Mouse (Mus musculus) forebrain, embryonic 11.5 days (tissue): ENCODE results near the gene Vmn1r223. TPM values are rescaled to one million over a fixed set of nuclear protein-coding genes. Genes with fewer than 3 reads are reported as not detected.
A peak's percentile ranks its signal among the peaks of the same experiment; 100 is the strongest.

Experiments
- ATAC-seq: fragments of 200-750 bp; cut with Nextera tagmentation; replicated peaks from 2 replicates; pipeline ENCODE4 v1.8.0; 2017; ENCODE audit warnings: moderate TSS enrichment; ENCODE audit not compliant: low FRiP score
- DNase-seq: peaks from one replicate; pipeline ENCODE4 v3.0.0-alpha.2; 2017; ENCODE audit warnings: low spot score
- H3K27ac ChIP-seq: fragments of 300-500 bp; sonication (generic); 2 replicates; pipeline ENCODE4 v1.5.1; 2014; ENCODE audit warnings: low read depth, low read length
- H3K27me3 ChIP-seq: fragments of 300-500 bp; sonication (generic); 2 replicates; pipeline ENCODE4 v1.6.1; 2014; ENCODE audit warnings: mild to moderate bottlenecking, low read length, mixed read lengths; ENCODE audit not compliant: control insufficient read depth, insufficient read depth
- H3K36me3 ChIP-seq: fragments of 300-500 bp; sonication (generic); 2 replicates; pipeline ENCODE4 v1.6.1; 2014; ENCODE audit warnings: mild to moderate bottlenecking, low read length, moderate library complexity, mixed read lengths; ENCODE audit not compliant: control insufficient read depth, insufficient read depth
- H3K4me1 ChIP-seq: fragments of 300-500 bp; sonication (generic); replicated peaks from 2 replicates; pipeline ENCODE4 v1.6.1; 2014; ENCODE audit warnings: low read length, mixed read lengths; ENCODE audit not compliant: control insufficient read depth, insufficient read depth
- H3K4me2 ChIP-seq: fragments of 300-500 bp; sonication (generic); 2 replicates; pipeline ENCODE4 v1.6.1; 2014; ENCODE audit warnings: low read depth, mild to moderate bottlenecking, low read length, moderate library complexity, mixed read lengths; ENCODE audit not compliant: severe bottlenecking
- H3K4me3 ChIP-seq: fragments of 300-500 bp; sonication (generic); 2 replicates; pipeline ENCODE4 v1.5.1; 2014; ENCODE audit warnings: low read depth, low read length
- H3K9ac ChIP-seq: fragments of 300-500 bp; sonication (generic); 2 replicates; pipeline ENCODE4 v1.6.1; 2014; ENCODE audit warnings: low read length
- H3K9me3 ChIP-seq: fragments of 300-500 bp; sonication (generic); 2 replicates; pipeline ENCODE4 v1.6.1; 2016; ENCODE audit warnings: low read length, mixed read lengths; ENCODE audit not compliant: control insufficient read depth
- WGBS: fragments of 180-500 bp; shearing (Covaris S2); extraction: QIAGEN DNeasy Blood & Tissue Kit; methylation state at CpG from one replicate; pipeline ENCODE4 v1.1.7; 2014; 5-methylcytosine and 5-hydroxymethylcytosine counted together
- polyA plus RNA-seq: library from polyadenylated mRNA; unstranded; fragments of >200 nt; fragmentation: Nextera tagmentation; extraction: Ambion mirVana; gene quantifications from 2 replicates; pipeline ENCODE4 v1.2.1, GENCODE M21; 2014

The Vmn1r223 gene
- polyA plus RNA-seq, 1 experiment from 2014 or later: not detected

- peak overlapping the region; percentile 35 for H3K9ac ChIP-seq
- ATAC-seq (peak; percentile 96), DNase-seq (peak; percentile 82)
- peak overlapping the region; percentile 32 for H3K4me3 ChIP-seq
- H3K4me2 ChIP-seq: peak overlapping the region; percentile 50
- no peaks in the 10 kb centered on the region for H3K27me3 ChIP-seq
- H3K27ac ChIP-seq: no peak overlapping the region
- WGBS: 3% methylated on average over 34 of the region's 34 CpGs
- no peaks in the 10 kb centered on the region for H3K9me3 ChIP-seq
- H3K4me1 ChIP-seq: peaks cover 2% of the 10 kb centered on the region; the same call in 1 of the 2 replicates
- H3K36me3 ChIP-seq: no peaks in the 10 kb centered on the region
Observed at GRCm38 (mm10) chr13:23270321-23271101, 23.6 kb downstream of the Vmn1r223 start.

GRCm38 (mm10) chr13:23279576-23279975 is 32.6 kb downstream of the Vmn1r223 start:
- no peak for ATAC-seq
- Histone ChIP-seq H3K27ac (no peak overlapping the region), H3K9ac (no peak overlapping the region), H3K9me3 (no peaks in the 10 kb centered on the region), H3K4me1 (no peaks in the 10 kb centered on the region), H3K36me3 (no peaks in the 10 kb centered on the region), H3K4me3 (no peak overlapping the region), H3K4me2 (no peak overlapping the region), H3K27me3 (no peaks in the 10 kb centered on the region)
- DNase-seq: no peak
- 89% methylated on average over 4 of the region's 4 CpGs for WGBS

- WGBS: 85% methylated on average over 3 of the region's 3 CpGs
- Histone ChIP-seq H3K4me1 (no peaks in the 10 kb centered on the region), H3K9me3 (no peaks in the 10 kb centered on the region), H3K36me3 (no peaks in the 10 kb centered on the region), H3K4me2 (no peak overlapping the region), H3K9ac (no peak overlapping the region), H3K27ac (no peak overlapping the region), H3K4me3 (no peak overlapping the region), H3K27me3 (no peaks in the 10 kb centered on the region)
- no peak for DNase-seq
- no peak for ATAC-seq
Observed at GRCm38 (mm10) chr13:23279992-23280391, 33.1 kb downstream of the Vmn1r223 start.

GRCm38 (mm10) chr13:23285191-23285920 is 38.4 kb downstream of the Vmn1r223 start:
- Histone ChIP-seq H3K4me2 (peak overlapping the region; percentile 74), H3K36me3 (no peaks in the 10 kb centered on the region), H3K4me1 (0 out of 2 replicates have a peak, but pooled peaks cover 2% of the 10 kb centered on the region), H3K9ac (peak overlapping the region; percentile 55), H3K9me3 (no peaks in the 10 kb centered on the region), H3K4me3 (peak overlapping the region; percentile 47), H3K27ac (no peak overlapping the region), H3K27me3 (no peaks in the 10 kb centered on the region; the same call in 1 of the 2 replicates)
- ATAC-seq: peak; percentile 88
- 2% methylated on average over 22 of the region's 22 CpGs for whole genome bisulfite sequencing
- DNase-seq: peak; percentile 65

- Histone ChIP-seq H3K27me3 (no peaks in the 10 kb centered on the region; the same call in 1 of the 2 replicates), H3K4me3 (peak overlapping the region; percentile 47), H3K9ac (peak overlapping the region; percentile 55), H3K36me3 (no peaks in the 10 kb centered on the region), H3K4me1 (0 out of 2 replicates have a peak, but pooled peaks cover 2% of the 10 kb centered on the region), H3K27ac (no peak overlapping the region), H3K9me3 (no peaks in the 10 kb centered on the region), H3K4me2 (peak overlapping the region; percentile 74)
- WGBS: under 1% methylated on average over 35 of the region's 35 CpGs
- ATAC-seq (peak; percentile 51), DNase-seq (peak; percentile 75)
Observed at GRCm38 (mm10) chr13:23285921-23286720, 39.2 kb downstream of the Vmn1r223 start.

- WGBS: under 1% methylated on average over 19 of the region's 19 CpGs
- Histone ChIP-seq H3K9ac (peak overlapping the region; percentile 55), H3K27me3 (no peaks in the 10 kb centered on the region; the same call in 1 of the 2 replicates), H3K4me1 (0 out of 2 replicates have a peak, but pooled peaks cover 2% of the 10 kb centered on the region), H3K9me3 (no peaks in the 10 kb centered on the region), H3K4me2 (peak overlapping the region; percentile 74), H3K4me3 (peak overlapping the region; percentile 47), H3K36me3 (no peaks in the 10 kb centered on the region), H3K27ac (no peak overlapping the region)
- no peak for DNase-seq
- no peak for ATAC-seq
Observed at GRCm38 (mm10) chr13:23286721-23287362, 39.9 kb downstream of the Vmn1r223 start.

GRCm38 (mm10) chr13:23297737-23298136 is 50.8 kb downstream of the Vmn1r223 start:
- WGBS: 2% methylated on average over 5 of the region's 5 CpGs
- H3K27ac ChIP-seq: no peak overlapping the region
- ATAC-seq: no peak
- no peaks in the 10 kb centered on the region for H3K9me3 ChIP-seq
- no peaks in the 10 kb centered on the region for H3K27me3 ChIP-seq
- H3K4me2 ChIP-seq: peak overlapping the region; percentile 52; the same call in 1 of the 2 replicates
- H3K9ac ChIP-seq: no peak overlapping the region
- H3K4me3 ChIP-seq: no peak overlapping the region
- no peak for DNase-seq
- no peaks in the 10 kb centered on the region for H3K4me1 ChIP-seq
- H3K36me3 ChIP-seq: no peaks in the 10 kb centered on the region
